Mouse (Mus musculus) olfactory bulb, adult 2 months (tissue): ENCODE data around the gene Mdga1. TPM values are rescaled to one million over a fixed set of nuclear protein-coding genes. Genes with fewer than 3 reads are reported as not detected.

Experiments
- H3K27ac ChIP-seq: fragments of 200-500 bp; 2 replicates; pipeline ENCODE4 v1.5.1; 2012; ENCODE audit warnings: low read depth, low read length; ENCODE audit not compliant: insufficient read depth
- H3K4me1 ChIP-seq: fragments of 200-500 bp; 2 replicates; pipeline ENCODE4 v1.6.1; 2012; ENCODE audit warnings: low read length; ENCODE audit not compliant: control insufficient read depth, insufficient read depth
- H3K4me3 ChIP-seq: fragments of 200-500 bp; 2 replicates; pipeline ENCODE4 v1.5.1; 2012; ENCODE audit warnings: mild to moderate bottlenecking, low read depth, low read length, moderate library complexity; ENCODE audit not compliant: insufficient read depth
- CTCF ChIP-seq: fragments of 200-500 bp; IDR thresholded peaks from 2 replicates; pipeline ENCODE4 v1.5.1; 2012; ENCODE audit warnings: low read depth, mild to moderate bottlenecking, low read length, moderate library complexity; ENCODE audit not compliant: insufficient read depth
- POLR2A ChIP-seq: fragments of 200-500 bp; IDR thresholded peaks from 2 replicates; pipeline ENCODE4 v1.6.1; 2012; ENCODE audit warnings: mild to moderate bottlenecking, low read depth, low read length, moderate library complexity; ENCODE audit not compliant: insufficient read depth
- WGBS: fragments of 180-500 bp; shearing (Covaris S2); methylation state at CpG from one replicate; pipeline ENCODE4 v1.1.7; 2018; 5-methylcytosine and 5-hydroxymethylcytosine counted together
- polyA plus RNA-seq: library from polyadenylated mRNA; stranded (reverse); fragments of >200 nt; gene quantifications from 2 replicates; pipeline ENCODE4 v1.2.4, GENCODE M21; 2012; ENCODE audit warnings: low replicate concordance; ENCODE audit not compliant: missing spikeins, insufficient read depth, insufficient read length

Mdga1 gene
- polyA plus RNA-seq, 1 experiment = not detected

- no peak overlapping the region for H3K27ac ChIP-seq
- H3K4me3 ChIP-seq = no peak overlapping the region
- no peaks in the 10 kb centered on the region for H3K4me1 ChIP-seq
- 66% methylated on average over 6 of the region's 6 CpGs for WGBS
- TF ChIP-seq CTCF = no peak
- no peak for TF ChIP-seq POLR2A
These were observed 104.0 kb downstream of the Mdga1 start for GRCm38 (mm10) chr17:29865914-29866313.

DNA sequence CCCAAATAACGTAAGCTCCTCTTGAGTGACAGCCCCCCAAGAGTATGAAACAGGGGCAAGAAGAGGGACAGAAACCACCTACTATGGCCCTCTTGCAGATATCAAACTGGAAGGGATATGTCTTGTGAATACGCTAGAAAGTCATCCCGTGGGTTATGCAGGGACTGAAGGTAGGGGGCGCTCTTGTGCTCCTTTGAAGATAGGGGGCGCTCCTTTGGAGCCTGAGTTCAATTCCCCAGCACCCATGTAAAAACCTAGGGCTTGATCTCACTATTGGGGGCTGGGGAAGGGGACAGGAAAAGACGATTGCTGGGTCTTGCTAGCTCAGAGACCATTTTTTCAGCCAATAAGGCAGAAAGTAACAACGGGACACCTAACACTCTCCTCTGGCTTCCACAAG is 105.4 kb downstream of the Mdga1 start:
- Histone ChIP-seq H3K27ac (no peak overlapping the region), H3K4me1 (no peaks in the 10 kb centered on the region), H3K4me3 (no peak overlapping the region)
- TF ChIP-seq CTCF (no peak), POLR2A (no peak)
- 70% methylated on average over 7 of the region's 7 CpGs for WGBS

DNA sequence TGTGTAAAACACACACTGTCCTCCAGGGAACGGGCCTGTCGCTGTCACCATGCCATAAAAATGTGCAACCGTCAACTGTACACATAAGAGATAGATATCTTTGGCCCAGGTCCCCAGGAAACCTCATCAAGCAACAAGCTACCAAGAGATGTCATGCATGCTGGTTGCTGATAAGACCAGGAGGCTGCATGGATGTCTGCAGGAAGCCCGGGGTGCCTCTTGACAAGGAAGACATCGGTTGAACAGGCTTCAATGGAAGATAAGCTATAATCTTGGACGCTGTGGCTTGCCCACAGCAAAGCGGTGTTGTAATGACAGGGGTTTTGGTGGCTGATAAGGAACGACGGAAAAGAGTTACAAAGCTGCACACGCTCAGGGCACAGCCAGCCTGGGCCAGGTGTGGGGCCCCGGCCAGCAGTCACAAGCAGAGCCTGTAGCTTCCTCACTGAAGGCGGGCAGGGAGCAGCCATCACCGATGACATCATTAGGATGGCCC is 110.1 kb downstream of the Mdga1 start:
- TF ChIP-seq POLR2A (no peak), CTCF (no peak)
- no peak overlapping the region for H3K4me3 ChIP-seq
- WGBS = 87% methylated on average over 13 of the region's 13 CpGs
- H3K4me1 ChIP-seq = no peaks in the 10 kb centered on the region
- no peak overlapping the region for H3K27ac ChIP-seq

DNA sequence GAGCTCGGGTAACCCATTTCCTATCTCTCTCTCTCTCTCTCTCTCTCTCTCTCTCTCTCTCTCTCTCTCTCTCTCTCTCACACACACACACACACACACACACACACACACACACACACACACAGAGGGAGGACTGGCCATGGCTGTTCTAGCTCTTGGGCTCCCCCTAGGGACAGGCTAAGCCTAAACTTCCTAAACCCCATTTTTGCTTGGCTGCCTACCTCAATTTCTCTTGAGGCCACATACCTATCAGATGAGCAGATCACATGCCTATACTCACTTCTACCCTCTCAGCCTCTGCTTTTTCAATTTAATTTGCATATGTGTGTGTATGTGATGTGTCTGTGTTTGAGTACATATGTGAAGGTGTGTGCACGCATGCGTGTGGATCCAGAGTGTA is 111.1 kb downstream of the Mdga1 start:
- no peak overlapping the region for H3K27ac ChIP-seq
- WGBS = 94% methylated on average over 3 of the region's 3 CpGs
- H3K4me3 ChIP-seq = no peak overlapping the region
- TF ChIP-seq CTCF (no peak), POLR2A (no peak)
- no peaks in the 10 kb centered on the region for H3K4me1 ChIP-seq

DNA sequence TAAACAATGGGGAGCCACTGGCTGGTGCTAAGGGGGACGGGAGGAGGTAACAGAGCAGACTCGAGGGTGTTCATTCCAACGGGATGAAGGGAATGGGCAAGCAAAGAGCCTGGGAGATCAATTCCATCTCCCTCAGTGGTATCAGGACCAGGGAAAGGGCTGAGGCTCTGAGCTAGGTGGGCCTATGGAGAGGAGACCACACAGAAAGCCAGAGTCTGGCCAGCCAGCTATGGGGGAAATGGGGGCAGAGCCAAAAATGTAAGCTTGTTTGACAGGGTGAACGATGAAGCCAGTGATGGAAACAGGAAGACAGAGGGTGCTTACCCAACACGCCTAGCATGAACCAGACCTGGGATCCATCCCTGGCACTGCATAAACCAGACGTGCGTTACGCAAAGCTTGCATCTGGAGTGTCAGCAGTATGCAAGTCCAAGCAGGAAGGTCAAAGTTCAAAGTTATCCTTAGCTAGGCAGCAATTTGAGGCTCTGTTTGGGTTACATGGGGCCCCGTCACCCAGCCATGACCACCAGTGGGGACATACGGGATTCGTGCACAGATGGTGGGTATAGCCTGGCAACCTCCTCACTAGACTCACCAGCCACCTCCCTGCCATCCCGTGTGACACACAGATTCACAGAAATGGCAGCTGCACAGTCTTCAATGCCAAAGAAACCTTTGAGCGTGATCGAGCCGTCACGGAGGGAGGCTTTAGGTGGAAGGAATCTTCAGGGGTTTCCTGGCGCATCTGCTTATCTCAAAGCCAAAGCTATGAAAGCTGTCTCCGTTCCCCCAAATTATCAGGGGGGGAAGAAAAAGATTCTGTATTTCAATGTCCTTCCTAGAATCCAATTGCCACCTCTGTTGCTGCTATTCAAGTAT is 113.9 kb downstream of the Mdga1 start:
- no peak overlapping the region for H3K27ac ChIP-seq
- whole genome bisulfite sequencing = 82% methylated on average over 18 of the region's 18 CpGs
- H3K4me1 ChIP-seq = no peaks in the 10 kb centered on the region
- H3K4me3 ChIP-seq = no peak overlapping the region
- TF ChIP-seq POLR2A = no peak
- TF ChIP-seq CTCF = no peak

DNA sequence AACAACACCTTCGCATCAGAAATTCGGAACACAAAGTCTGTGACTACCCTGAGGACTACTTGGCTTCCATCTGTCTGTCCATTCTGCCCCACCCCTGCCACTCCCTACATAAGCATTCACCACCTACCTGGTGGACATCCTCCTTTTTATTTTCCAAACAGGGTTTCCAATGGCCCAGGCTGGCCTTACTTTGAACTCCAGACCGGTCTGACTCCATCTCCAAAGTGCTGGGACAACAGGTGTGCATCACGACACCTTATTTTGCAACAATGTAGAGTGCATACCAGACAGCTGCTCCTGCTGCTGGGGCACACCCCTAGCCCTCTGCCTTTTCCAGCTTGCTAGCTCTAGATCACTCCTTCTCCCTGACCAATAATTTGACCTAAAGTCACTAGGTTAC is 115.1 kb downstream of the Mdga1 start:
- H3K4me3 ChIP-seq = no peak overlapping the region
- 95% methylated on average over 4 of the region's 4 CpGs for WGBS
- TF ChIP-seq CTCF (no peak), POLR2A (no peak)
- no peak overlapping the region for H3K27ac ChIP-seq
- H3K4me1 ChIP-seq = no peaks in the 10 kb centered on the region

DNA sequence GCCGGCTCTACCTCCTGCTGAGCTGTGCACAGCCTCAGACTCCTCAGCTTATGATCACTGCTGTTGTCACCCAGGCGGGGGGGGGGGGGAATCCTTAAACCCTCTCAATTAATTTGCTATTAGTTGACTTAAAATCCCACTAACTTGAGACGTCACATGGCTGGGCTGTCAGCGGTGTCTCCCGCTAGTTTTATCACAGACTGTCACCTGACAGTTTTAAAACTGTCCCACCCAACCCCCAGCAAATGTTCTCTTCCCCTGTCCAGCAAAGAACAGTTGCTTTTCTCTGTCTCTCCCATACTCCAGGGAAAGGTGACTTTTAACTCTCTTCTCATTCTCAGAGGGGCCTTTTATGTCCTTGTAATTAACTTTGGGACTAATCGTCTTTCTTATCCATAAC is 115.5 kb downstream of the Mdga1 start:
- H3K4me3 ChIP-seq = no peak overlapping the region
- WGBS = 85% methylated on average over 6 of the region's 6 CpGs
- TF ChIP-seq POLR2A = no peak
- no peak overlapping the region for H3K27ac ChIP-seq
- no peaks in the 10 kb centered on the region for H3K4me1 ChIP-seq

- no peak for TF ChIP-seq POLR2A
- TF ChIP-seq CTCF = no peak
- Histone ChIP-seq H3K4me1 (no peaks in the 10 kb centered on the region), H3K27ac (no peak overlapping the region), H3K4me3 (no peak overlapping the region)
- WGBS = 58% methylated on average over 8 of the region's 8 CpGs
These were observed 116.9 kb downstream of the Mdga1 start for GRCm38 (mm10) chr17:29852846-29853486.

DNA sequence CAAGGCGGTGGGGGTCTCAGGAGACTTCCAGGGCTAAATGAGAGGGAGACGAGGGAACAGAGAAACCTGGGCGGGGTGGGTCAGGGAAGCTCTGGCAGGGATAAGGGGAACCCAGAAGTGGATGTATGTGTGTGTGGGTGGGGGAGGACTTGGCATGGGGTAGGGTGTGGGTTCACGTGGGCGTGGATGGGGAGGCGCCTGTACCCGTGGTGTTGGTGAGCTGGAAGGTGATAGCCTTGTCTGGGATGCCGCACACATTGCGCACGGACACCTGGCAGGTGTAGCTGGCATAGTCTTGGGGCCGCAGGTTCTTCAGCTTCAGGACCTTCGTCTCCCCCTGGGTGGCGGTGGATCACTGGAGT is 120.5 kb downstream of the Mdga1 start:
- TF ChIP-seq CTCF (no peak), POLR2A (no peak)
- Histone ChIP-seq H3K27ac (no peak overlapping the region), H3K4me1 (no peaks in the 10 kb centered on the region), H3K4me3 (no peak overlapping the region)
- 82% methylated on average over 13 of the region's 13 CpGs for WGBS
